Mouse (Mus musculus) frontal cortex, postnatal 25 days (tissue): ENCODE measurements at regions not wholly inside any gene's neighbourhood (a gene's known extent, or its start where the extent isn't known, plus 50 kb on each side); places are given as distances from the start of the nearest gene placed in this dataset.

Source experiments
- DNase-seq, 2 experiments: peaks; one replicate each; pipeline ENCODE4 v3.0.0; 2022; ENCODE audit warnings: low spot score in 2 of 2

DNA sequence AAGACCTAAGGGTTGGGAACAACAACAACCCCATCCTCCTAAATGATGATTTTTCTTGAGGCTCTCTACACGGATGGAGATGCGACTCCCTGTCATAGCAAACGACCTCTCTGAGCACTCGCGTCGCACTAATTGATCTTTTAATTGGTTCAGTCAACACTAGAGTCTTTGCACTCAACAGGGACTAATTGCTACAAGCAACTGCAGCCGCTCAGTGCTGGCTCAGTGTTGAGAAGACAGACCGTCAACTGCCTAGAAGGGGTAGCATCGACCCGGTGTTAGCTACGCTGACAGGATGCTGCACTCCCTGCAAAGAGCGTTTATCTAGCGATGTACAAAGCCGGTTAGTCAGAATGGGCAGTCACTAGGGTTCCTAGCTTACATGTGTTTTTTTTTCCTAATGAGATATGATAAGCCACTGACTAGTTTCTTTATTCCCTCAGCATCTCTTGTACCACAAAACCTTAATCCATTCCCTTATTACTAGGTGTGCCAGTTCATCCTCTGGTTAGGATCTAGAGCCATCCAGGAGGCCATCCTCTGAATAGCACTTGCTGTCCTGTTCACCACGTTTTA is 314.7 kb upstream of the Runx1 start:
- DNase-seq: no peak

DNA sequence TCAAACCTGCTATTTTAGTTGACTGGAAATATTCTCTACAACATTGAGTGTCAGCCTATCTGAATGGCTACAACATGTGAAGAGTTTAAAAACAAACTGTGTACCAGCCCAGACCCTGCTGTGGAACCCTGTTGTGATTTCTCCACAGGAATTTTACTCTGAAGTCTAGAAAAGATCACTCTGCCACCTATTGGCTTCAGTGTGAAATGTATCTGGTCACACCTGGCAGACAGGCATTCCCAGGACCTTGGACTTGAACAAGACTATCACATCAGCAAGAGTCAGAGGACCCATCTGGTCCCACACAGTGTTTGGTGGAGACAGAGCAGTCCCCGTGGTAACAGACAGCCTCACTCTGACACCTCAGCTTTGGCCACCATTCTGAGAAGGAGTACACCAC is 311.3 kb upstream of the Runx1 start:
- DNase-seq: no peak

DNA sequence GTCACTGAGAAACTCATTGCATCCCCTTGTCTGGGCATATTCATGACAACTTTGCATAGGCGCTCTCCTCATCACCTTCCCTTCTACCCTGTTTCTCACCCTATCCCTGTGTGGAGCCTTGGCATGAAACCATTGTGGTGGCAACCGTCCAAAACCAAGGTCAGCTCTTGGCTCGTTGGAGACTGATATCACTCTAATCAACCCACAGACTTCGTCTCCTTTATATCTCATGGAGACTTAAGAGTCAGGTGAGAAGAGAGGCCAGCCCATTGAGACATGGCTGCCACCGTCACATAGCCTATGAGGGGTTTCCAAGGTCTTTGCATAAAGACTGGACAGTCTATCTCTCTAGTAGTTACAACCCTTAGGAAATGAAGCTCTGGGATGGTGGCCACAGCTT is 305.5 kb upstream of the Runx1 start:
- DNase-seq: no peak

DNA sequence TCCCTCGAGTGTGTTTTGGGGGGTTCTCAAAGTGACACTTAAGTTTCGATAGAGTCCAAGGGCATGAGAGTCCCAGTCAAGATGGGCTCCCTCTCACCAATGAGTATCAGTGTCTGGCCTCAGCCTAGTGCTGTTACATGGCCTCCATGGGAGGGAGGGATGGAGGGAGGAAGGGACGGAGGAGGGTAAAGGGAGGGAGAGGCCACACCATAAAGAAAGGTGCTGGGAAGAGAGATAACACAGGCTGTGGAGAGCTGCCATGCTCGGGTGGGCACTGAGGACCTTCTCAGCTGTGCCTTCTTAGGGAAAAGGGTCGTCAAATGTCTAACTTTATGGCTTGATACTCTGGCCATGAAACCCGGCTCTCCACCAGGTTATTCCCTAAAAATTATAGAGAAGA is 304.7 kb upstream of the Runx1 start:
- DNase-seq: no peak

DNA sequence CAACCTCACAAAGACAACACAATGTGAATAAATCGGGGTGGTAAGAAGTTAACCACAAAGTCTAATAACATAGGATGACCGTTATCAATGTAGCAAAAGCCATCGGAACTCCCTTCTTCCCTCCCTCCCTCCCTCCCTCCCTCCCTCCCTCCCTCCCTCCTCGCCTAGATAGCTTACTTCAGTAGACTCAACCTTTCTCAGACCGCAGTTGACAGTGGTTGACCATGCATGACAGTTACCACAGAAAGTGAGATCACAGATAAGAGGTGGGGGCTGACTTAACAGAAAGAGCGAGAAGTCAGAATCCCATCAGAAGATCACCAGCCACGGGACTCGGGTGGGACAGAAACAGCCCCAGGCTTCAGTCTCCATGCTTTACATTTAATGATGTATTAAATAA is 297.8 kb upstream of the Runx1 start:
- no peak for DNase-seq

DNA sequence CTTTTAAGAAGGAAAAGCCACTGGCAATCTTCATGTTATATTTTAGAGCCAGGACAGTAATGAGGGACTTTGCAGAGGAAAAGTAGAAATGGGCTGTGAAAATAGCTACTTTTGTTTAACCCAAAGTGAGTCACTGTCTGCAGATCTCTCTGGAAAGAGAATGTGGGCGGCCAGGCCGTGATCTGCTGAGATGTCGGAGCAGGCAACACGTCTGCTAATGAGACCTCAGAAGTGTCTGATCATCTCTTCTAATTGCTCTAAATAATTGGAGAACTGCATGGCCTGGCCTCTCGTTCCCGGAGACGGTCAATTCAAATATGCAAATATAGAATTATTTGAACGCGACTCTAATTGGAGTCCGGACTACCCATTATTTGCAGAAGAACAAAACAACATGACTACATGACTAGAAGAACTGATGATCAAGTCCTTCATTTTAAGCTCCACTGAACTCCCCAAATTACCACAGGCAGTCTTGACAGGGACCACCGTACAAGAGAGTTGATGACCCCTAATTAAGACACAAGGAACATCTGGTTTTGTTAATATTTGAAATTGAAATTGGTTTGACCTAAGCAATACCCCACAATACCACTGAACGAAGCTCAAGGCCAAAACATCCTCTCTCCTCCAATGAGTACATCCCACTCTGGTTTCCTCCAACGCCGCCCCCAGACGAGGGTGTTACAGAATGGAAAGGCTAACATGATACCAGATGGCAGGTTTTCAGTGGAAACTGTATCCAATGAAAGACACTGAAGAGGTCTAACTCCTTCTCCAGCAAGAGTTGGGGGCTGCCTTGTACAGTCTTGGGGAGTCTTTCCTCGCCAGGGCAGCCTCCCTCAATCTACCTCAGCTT is 290.4 kb upstream of the Runx1 start:
- peak in 1 of 2 experiments; percentile 19 for DNase-seq

DNA sequence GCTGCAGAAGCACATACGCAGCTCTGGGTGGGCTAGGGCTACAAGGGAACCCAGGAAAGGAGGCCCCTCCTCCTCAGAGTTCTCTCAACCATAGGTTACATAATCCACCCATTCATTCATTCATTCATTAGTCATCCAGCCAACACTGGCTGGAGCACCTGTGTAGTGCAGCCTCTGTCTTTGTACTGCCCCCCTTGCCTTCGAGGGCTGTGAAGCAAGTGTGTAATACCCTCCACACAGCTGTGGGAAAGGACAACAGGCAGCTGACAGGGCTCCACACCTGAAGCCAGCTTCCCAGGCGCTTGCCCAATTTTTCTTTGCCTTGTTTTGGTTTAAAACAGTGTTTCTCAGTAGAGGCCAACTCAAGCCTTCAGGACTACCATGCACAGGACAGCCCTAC is 285.0 kb upstream of the Runx1 start:
- no peak for DNase-seq

DNA sequence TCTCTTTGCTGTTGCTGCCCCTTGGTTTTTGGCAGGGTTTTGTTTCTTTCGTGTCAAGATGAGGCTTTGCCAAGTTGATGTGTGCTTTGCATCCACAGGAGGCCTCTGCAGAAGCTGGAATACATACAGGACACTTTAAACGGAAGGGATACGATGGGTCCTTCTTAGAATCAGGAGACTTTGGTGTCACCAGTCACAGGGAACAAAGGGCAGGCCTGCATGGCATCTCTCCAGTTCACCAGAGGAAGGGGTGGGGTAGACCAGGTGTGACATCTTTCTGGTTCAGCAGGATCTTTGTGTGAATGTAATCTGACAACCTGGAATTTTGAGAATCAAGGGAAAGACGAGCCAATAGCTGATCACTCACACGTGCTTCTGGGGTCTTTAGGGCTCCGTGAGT is 284.5 kb upstream of the Runx1 start:
- DNase-seq: no peak

DNA sequence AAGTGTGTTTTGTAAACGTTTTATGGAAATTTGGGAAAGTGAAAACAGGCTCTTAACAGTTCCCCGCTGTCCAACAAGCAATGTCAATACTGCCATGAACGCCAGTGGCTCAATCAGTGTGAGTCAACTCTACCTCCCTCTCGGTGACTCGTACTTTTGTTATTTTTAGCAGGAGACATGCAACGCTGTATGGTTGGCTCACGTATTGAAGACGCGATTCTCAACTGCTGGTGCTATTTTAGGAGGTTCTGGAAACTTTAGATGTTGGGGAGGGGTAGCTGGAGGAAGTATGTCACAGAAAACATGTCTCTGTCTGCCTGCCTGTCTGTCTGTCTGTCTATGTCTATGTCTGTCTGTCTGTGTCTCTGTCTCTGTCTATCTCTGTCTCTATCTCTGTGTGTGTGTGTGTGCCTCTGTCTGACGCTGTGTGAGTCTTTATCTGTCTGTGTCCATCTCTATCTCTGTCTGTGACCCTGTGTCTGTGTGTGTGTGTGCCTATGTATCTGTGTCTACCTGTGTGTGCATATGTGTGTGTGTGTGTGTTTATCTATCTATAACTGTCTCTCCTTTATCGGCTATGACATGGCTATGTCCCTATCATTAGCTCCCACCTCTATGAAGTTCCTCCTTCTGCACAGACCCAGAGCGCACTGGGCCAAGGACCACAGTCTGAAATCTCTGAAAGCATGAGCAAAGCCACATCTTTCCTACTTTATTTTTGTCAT is 283.9 kb upstream of the Runx1 start:
- DNase-seq: no peak

DNA sequence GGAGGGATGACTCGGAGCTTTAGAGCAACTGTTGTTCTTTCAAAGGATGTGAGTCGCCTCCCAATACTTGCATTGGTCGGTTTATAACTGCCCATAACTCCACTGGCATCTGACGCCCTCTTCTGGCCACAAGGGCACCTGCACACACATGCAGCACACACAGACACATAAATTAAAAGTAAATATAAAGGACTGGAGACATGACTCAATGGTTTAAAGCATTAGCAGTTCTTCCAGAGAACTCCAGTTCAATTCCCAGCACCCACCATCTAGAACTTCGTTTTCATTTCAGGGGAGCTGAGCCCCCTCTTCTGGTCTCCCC is 281.5 kb upstream of the Runx1 start:
- no peak for DNase-seq

DNA sequence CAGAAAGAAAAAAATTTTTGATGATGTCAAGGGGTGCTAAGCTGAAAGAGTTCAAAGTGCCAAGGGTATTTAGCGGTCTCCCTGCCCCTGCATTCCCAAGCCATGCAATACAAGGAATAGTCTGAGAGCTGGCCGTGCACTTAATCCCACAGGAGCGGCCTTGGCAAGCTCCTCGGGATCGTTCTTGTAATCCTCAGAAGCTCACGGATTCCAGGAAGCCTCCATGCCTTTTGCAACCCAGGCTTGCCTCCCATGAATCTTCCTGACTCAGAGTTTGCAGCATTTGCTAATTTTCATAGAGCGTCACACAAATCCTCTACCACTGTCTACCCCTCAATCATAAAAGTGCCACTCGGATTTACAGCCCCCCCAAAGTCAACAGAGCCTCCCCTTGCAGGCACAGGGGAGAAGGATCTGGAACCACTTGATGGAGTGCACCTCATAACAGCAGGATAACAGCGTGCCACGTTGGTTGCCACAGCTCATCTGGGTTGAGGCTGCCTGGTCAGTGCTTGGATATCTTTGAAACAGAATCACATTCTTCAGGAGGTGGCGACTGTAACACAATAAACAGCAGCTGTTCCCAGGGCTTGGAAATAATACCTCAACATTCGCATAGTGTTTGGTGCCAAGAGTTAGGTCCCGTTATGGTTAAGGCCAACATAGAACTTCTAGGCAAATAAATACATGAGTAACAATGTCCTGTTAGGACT is 281.0 kb upstream of the Runx1 start:
- no peak for DNase-seq

DNA sequence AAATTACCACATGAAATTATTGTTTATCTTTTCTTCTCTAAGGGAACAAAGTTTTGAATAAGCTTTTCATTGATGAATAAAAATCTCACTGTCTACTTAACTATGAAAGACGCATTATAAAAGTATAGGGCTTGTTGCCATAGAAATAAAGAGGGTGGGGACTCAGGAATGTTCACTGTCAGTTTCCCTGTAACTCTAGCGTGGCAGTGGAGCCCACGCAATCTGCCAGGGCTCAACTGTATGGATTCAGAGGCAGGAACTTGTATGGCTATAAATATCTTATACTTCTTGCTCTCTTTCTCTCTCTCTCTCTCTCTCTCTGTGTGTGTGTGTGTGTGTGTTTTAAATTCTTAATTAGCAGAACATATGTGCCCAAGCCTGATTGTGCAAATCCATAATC is 276.2 kb upstream of the Runx1 start:
- DNase-seq: no peak

DNA sequence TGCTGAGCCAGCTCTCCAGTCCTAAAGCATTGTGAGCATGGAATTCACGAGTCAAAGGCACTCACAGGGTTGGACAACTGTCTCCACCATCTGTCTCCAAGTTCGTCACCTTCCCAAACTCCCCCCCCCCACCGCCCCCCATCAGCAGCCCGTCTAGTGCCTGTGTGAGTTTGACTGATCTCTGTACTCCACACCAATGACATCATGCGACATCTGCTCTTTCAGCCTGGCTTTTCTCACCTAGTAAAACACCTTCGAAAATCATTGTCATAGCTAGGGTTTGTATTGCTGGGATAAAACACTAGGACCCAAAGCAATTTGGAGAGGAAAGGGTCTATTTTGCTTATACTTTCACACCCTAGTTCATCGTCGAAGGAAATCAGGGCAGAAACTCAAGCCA is 272.1 kb upstream of the Runx1 start:
- DNase-seq: no peak

DNA sequence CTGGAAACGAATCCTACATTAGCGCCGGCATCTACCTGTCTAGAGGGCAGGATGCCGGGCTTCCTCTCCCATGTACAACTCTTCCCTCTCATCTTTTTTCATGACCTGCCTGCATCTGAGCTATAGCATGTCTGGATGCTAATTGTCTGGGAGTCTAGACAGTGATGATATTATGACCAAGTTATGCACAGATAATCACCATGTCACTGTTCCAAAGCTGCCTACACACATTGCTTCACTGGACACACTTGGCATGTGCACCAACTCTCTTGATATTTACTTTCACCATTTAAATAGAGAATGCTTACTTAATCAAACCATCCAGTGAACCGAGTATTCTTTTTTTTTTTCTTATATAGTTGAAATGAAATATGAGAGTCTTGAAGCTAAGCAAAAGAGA is 270.2 kb upstream of the Runx1 start:
- no peak for DNase-seq

DNA sequence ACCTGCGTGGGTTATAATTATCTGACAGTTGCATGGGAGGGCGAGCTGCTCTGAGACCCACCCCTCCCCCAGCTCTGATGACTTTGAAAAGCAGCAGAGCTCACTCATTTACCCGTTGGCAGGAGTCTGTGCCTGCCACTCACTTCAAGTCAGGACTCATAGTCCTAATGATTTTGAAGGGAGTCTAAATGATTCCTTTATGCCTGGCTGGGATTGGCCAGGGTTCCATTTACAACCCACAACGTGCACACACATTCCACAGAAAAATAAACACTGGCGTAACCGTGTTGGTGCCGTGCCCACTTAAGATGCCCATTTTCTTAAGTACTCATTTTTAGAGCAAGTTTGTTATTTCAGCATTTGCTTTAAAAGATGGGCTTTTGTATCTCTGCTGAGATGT is 266.8 kb upstream of the Runx1 start:
- no peak for DNase-seq

DNA sequence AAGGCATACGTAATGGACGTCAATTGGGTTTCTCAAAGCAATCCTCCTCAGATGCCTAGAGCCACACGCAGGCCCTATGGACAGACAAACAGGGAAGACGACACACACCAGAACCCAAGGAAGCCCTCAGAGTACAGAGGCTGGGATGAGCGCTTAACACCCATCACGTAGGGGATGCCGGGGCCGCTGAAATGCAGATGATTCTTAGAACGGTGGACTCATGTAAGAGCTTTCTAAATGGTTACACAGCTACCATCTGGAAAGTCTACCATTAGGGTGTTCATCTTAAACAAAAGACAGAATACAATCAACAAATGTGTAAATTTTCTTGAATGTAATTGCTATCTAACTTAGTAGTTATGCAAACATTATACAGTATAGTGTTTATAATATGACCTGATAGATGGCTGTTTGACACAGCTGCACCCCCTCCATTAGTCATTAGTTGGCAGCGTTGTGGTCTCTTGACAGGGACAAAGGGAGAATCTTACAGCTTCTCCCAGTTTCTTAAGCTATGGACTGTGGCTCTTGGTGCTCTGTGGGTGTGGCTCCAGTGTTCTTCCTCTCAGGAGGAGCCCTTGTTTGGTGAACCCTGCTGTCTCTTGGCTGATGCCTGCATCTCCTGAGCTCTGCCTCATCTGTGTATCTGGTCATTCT is 259.4 kb upstream of the Runx1 start:
- no peak for DNase-seq

DNA sequence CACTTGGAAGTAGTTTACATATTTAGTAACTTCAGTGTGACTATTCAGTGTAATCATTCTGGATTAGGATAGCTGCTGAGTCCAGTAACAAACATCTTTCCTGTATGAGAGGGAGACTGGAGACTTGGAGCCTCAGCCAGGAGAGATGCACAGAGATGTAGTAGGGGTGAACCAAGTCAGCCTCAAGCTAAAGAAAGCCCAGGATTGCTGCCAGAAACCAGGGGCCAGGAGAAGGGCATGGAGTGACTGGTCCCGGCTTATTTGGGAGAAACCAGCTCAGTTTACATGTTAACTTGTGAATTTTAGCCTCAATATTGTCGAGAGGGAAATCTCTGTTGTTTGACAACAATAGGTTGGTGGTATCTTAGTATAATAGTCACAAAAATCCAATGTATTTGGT is 257.8 kb upstream of the Runx1 start:
- no peak for DNase-seq

DNA sequence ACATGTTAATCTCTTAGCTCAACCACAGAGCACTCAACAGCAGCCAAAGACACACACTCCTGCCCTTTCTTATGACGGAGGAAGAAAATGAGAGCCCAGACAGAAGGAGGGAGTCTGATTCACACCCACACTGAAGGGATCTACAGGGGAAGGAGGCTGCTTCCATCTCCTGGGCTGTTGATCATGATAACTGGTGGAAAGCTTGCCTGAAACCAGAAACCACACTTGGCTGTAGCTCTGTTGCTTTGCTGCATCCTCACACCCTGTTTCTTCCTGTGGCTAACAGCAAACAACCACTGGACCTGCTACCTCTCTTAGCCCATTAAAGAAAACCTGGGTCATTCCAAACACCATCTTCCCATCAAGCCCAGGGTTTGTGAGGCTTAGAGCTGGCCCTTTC is 257.2 kb upstream of the Runx1 start:
- DNase-seq: no peak

DNA sequence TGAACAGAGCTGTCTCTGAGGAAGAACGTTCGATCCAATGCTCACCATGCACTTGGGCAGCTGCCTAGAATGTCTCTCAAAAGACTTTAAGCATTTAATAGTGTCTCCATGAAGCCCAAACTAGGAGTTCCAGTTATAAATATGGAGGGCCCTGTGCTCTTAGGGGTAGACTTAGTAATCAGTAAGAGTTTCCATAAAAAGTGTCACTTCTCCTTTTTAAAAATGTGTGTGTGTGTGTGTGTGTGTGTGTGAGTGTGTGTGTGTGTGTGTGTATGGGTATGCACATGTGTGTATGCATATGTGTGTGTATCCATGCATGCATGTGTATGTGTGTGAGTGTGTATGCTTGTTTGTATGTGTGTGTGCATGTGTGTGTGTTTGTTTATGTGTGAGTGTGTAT is 255.6 kb upstream of the Runx1 start:
- DNase-seq: no peak

DNA sequence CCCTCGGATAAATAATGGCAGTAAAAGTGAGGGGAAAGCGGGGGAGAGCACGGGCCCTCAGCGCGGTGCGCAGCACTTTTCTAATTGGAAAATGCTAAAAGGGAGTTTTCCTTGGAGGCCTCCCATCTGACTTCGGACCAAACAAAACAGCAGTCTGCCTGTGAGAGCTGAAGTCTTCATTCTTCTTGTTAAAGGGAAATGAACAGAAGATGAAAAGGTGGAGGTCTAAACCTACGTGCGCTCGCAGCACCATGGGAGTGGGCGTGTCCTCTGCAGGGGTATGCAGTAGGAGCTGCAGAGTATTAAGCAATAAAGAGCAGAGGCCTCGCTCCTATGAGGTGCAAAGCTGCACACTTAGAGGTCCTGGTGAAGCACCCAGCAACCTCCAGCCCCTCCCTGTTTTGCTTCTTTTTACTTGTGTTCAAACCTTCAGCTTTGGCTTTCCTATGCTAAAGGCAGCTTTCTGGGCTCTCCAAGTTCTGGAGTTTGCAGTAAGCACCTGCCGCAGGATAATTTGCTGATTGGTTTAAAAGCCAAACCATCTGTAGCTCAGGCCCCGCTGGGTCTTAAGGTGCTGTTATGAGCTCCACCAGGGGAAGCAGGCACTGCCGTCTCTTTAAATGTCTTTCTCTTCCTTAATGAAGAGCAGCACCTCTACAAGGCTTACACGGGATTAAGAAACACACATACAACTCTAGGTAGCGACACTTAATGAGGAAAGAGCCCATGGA is 253.9 kb upstream of the Runx1 start:
- no peak for DNase-seq

DNA sequence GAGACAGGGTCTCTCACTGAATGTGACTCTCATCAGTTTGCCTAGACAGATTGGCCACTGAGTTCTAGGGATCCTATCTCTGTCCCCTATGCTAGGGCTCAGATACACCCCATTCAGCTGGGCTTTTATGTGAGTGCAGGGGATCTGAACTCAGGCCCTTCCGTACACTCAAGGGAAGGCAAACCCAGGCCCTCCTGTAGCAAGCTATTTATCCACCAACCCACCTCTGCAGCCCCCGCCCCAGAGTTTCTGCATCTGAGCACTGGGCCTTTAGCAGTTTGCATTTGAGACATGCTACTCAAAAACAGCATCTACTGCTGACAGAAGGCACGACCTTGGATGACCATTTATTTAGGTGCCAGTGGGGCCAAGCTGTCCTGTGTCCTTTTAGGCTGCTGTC is 253.0 kb upstream of the Runx1 start:
- DNase-seq: no peak
